Mouse (Mus musculus) erythroblast, embryonic 14.5 days (primary cell): ENCODE data around the gene Med25. TPM values are rescaled to one million over a fixed set of nuclear protein-coding genes. Genes with fewer than 3 reads are reported as not detected.
A peak's percentile ranks its signal among the peaks of the same experiment; 100 is the strongest.

Experiments
- H3K27me3 ChIP-seq: 2 replicates; pipeline ENCODE4 v1.6.1; 2012; ENCODE audit warnings: inconsistent platforms; ENCODE audit not compliant: control insufficient read depth
- H3K36me3 ChIP-seq: 2 replicates; pipeline ENCODE4 v1.6.1; 2012; ENCODE audit warnings: mild to moderate bottlenecking, inconsistent platforms; ENCODE audit not compliant: control insufficient read depth
- H3K4me1 ChIP-seq: 2 replicates; pipeline ENCODE4 v1.6.1; 2012; ENCODE audit warnings: inconsistent platforms; ENCODE audit not compliant: control insufficient read depth
- H3K4me3 ChIP-seq: replicated peaks from 2 replicates; pipeline ENCODE3; 2012; ENCODE audit warnings: moderate library complexity, mild to moderate bottlenecking, inconsistent platforms
- H3K9me3 ChIP-seq: 2 replicates; pipeline ENCODE4 v1.6.1; 2012; ENCODE audit warnings: low read length, inconsistent platforms, mixed read lengths; ENCODE audit not compliant: control insufficient read depth
- GATA1 ChIP-seq: IDR thresholded peaks from 2 replicates; pipeline ENCODE4 v1.6.1; 2012; ENCODE audit warnings: low read length, inconsistent platforms, mixed read lengths
- TAL1 ChIP-seq: IDR thresholded peaks from 3 replicates; pipeline ENCODE4 v1.6.1; 2012; ENCODE audit warnings: low read length, inconsistent platforms, mixed read lengths
- polyA plus RNA-seq: library from polyadenylated mRNA; stranded (reverse); fragments of >175 nt; gene quantifications from 2 replicates; pipeline ENCODE4 v1.2.3, GENCODE M21; 2012

Gene Med25
- polyA plus RNA-seq, 1 experiment = 51.9 TPM

DNA sequence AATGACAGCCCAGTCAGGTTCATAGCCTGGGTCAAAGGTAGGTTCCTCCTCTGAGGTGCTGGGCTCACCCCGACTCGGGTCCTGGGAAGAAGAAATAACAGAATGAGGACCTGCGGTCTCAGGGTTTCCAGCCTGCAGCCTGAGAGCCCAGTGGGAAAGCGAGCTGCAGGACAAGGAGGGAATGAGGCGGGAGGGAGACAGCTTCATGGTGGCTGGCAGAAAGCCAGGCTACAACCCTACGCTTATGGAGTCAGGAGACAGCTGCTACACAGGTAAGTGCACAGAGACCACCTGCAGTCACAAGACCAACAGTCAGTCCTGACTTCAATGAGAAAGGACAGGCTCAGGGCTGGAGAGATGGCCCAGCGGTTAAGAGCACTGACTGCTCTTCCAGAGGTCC, 45.7 kb downstream of the Med25 start:
- Histone ChIP-seq H3K4me1 (peaks cover 57% of the 10 kb centered on the region), H3K4me3 (no peak overlapping the region), H3K9me3 (no peaks in the 10 kb centered on the region), H3K36me3 (peaks cover 66% of the 10 kb centered on the region), H3K27me3 (no peaks in the 10 kb centered on the region)
- TF ChIP-seq GATA1 (no peak), TAL1 (no peak)

DNA sequence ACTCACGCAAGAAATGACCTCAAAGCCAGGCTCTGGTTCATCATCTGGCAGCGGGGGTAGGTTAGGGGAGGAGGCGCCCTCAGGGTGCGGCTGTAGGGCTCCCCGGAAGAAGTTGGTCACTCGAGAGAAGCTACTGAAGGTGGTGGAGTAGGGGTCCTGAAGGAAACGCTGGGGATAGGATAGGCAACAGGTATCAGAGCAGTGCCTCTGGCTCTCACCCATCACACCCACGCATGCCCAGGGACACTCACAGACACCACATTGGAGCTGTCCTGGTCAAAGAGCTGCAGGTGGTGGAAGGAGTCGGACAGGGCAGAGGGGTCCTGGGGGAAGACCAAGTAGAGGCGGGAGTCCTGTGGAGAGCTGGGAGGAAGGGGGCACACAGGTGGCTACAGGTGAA, 47.5 kb downstream of the Med25 start:
- TF ChIP-seq TAL1 (no peak), GATA1 (no peak)
- Histone ChIP-seq H3K4me1 (peaks cover 43% of the 10 kb centered on the region), H3K27me3 (peaks cover 7% of the 10 kb centered on the region), H3K4me3 (no peak overlapping the region), H3K36me3 (peaks cover 75% of the 10 kb centered on the region), H3K9me3 (no peaks in the 10 kb centered on the region)

DNA sequence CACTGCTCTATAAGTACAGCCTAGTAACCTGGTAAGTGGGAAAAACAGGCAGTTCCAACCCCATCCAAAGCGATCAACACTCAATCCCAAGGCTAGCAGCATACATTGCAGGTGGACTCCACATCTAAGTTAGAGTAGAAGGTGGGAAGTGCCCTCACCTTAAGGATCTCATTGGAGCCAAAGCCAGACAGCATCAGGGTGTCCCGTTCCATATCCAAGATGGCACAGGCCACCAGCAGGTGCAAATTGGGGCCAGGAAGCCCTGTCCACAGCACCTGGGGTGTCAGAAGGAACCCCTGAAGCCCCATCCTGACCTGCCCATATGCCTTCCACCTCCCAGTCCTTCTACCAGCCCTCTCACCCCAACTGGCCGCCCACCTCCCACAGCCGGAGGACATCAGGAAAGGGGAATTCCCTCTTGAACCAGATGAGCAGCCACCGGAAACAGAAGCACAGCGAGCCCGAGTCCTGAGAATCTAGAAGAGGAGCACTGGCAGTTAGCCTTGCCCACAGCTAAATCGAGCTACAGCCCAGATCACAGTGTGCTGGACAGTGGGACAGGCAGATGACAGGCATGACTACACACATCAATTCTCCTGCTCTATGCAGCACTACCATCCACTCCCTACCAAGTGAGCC, 50.6 kb downstream of the Med25 start:
- H3K36me3 ChIP-seq = peaks cover 80% of the 10 kb centered on the region
- H3K4me1 ChIP-seq = peaks cover 31% of the 10 kb centered on the region

DNA sequence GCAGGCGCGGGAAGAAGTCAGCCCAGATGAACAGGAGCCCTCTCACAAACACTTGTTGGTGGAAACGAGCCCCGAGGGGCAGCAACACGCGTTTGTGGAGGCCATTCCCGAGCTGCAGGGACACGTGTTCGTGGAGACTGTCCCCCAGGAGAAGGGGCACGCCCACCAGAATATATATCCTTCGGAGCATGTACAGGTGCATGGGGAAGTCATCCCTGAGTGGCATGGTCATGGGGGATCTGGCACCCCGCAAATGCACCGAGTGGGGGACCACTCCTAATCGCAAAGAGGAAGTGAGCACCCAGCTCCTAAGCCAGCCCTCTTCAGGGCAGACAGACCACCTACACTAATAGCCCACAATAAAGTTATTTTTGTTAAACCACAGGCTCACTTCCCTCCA, 52.1 kb downstream of the Med25 start:
- Histone ChIP-seq H3K36me3 (peaks cover 71% of the 10 kb centered on the region), H3K9me3 (no peaks in the 10 kb centered on the region), H3K4me1 (peaks cover 30% of the 10 kb centered on the region), H3K27me3 (peaks cover 20% of the 10 kb centered on the region), H3K4me3 (no peak overlapping the region)
- no peak for TF ChIP-seq TAL1
- no peak for TF ChIP-seq GATA1

More for the DNA sequence above, 50.6 kb downstream of the Med25 start:
- H3K9me3 ChIP-seq = no peaks in the 10 kb centered on the region
- H3K27me3 ChIP-seq = peaks cover 20% of the 10 kb centered on the region
- no peak for TF ChIP-seq GATA1
- TF ChIP-seq TAL1 = no peak
- no peak overlapping the region for H3K4me3 ChIP-seq

DNA sequence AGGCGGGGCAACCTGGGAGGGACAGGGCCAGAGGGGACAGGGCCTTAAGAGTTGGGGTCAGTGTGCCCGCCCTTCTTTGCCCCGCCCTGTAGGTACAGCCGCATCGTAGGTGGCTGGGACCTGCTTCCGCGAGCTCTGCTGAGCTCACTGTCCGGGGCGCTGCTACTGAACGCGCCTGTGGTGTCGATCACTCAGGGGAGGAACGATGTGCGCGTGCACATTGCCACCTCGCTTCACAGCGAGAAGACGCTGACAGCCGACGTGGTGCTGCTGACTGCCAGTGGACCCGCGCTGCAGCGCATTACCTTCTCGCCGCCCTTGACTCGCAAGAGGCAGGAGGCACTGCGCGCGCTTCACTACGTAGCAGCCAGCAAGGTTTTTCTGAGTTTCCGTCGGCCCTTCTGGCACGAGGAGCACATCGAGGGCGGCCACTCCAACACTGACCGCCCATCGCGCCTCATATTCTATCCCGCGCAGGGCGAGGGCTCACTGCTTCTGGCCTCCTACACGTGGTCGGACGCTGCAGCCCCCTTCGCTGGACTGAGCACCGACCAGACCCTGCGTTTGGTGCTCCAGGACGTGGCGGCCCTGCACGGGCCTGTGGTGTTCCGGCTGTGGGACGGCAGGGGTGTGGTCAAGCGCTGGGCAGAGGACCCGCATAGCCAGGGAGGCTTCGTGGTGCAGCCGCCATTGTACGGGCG, 52.9 kb downstream of the Med25 start:
- Histone ChIP-seq H3K36me3 (peaks cover 64% of the 10 kb centered on the region), H3K27me3 (peaks cover 20% of the 10 kb centered on the region), H3K4me1 (peaks cover 30% of the 10 kb centered on the region), H3K9me3 (no peaks in the 10 kb centered on the region), H3K4me3 (peak overlapping the region; percentile 30)
- TF ChIP-seq GATA1 (no peak), TAL1 (no peak; the same call in 2 of the 3 replicates)

DNA sequence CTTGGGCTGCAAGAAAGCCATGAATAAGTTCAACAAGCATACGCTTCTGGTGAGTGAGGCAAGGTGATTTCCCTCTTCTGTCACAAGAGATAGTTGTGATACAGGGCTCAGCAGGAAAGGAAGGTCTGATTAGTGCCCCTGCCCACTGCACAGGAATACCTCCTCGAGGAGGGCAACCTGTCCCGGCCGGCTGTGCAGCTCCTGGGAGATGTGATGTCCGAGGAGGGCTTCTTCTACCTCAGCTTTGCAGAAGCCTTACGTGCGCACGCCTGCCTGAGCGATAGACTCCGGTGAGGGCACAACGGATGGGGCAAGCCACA, 53.4 kb downstream of the Med25 start:
- no peak overlapping the region for H3K4me3 ChIP-seq
- TF ChIP-seq GATA1 = no peak
- no peak for TF ChIP-seq TAL1
- peaks cover 30% of the 10 kb centered on the region for H3K4me1 ChIP-seq

DNA sequence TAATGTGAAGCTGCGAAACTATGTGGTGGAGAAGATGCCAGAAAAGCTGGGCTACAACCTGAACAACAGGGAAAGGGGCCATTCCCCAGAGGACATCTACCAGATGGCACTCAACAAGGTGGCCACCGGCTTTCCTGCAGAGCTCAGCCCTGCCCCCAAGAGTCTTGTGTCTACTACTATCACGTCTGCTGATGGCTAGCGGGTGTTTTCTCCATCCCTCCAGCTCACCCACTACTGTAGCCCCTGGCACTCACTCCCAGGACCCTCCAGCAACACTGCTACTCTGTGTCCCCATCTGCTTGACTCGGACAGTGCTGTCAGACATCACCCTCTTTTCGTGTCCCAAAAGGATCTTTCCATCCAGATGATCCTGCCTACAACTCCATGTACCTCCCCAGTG, 54.4 kb downstream of the Med25 start:
- TF ChIP-seq GATA1 (no peak), TAL1 (no peak)
- Histone ChIP-seq H3K4me3 (no peak overlapping the region), H3K27me3 (peaks cover 20% of the 10 kb centered on the region), H3K36me3 (peaks cover 56% of the 10 kb centered on the region), H3K9me3 (no peaks in the 10 kb centered on the region), H3K4me1 (peaks cover 21% of the 10 kb centered on the region)

More for the DNA sequence above, 53.4 kb downstream of the Med25 start:
- Histone ChIP-seq H3K27me3 (peaks cover 20% of the 10 kb centered on the region), H3K9me3 (no peaks in the 10 kb centered on the region), H3K36me3 (peaks cover 61% of the 10 kb centered on the region)

DNA sequence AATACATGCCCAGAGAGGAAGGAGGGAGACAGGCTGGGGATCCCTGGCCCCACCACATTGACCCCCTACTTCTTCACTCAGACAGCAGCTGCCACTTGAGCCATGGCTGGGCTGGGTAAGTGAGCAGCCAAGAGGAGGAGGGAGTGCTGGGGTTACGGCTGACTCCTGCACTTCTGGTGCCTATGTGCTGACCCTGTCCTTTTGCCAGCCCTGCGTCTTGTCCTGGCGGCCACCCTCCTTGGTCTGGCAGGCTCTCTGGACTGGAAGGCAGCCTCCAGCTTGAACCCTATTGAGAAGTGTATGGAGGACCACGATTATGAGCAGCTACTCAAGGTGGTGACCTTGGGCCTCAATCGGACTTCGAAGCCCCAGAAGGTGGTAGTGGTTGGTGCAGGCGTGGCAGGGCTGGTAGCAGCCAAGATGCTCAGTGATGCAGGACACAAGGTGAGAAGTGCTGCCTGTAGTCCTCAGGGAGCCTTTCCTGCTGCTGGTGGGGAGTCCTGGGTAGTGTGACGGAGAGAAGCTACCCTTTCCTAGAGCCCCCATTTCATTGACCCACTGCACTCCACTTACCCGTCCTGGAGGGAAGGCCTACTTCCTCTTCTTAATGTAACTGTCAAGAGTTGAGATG, 56.0 kb downstream of the Med25 start:
- Histone ChIP-seq H3K36me3 (peaks cover 55% of the 10 kb centered on the region), H3K9me3 (no peaks in the 10 kb centered on the region), H3K4me1 (peaks cover 16% of the 10 kb centered on the region), H3K4me3 (no peak overlapping the region), H3K27me3 (peaks cover 20% of the 10 kb centered on the region)
- no peak for TF ChIP-seq GATA1
- no peak for TF ChIP-seq TAL1

DNA sequence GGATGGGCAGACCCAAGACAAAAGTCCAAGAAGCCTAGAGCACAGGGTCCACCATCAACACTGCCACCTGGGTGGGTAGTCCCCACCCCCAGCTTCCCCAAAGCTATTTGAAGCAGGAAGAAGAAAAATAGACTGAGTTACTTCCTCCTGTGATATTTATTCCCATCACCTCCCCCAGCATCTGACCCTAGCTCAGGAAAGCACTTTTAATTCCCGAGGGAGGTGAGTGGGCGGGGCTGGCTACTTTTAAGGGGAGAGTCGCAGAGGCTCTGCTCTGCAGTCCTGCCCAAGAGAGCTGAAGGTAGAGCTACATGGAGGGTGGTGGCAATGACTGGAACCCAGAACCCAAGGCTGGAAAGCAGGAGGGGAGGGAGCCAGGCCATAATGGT, 56.5 kb downstream of the Med25 start:
- no peak for TF ChIP-seq TAL1
- no peak for TF ChIP-seq GATA1
- Histone ChIP-seq H3K4me3 (no peak overlapping the region), H3K36me3 (peaks cover 55% of the 10 kb centered on the region), H3K9me3 (no peaks in the 10 kb centered on the region), H3K27me3 (peaks cover 20% of the 10 kb centered on the region), H3K4me1 (peaks cover 16% of the 10 kb centered on the region)
